Mouse (Mus musculus): ENCODE measurements around the gene Nckap5. TPM values are rescaled to one million over a fixed set of nuclear protein-coding genes. Genes with fewer than 3 reads are reported as not detected.

The Nckap5 gene
- total RNA-seq, 2 experiments from 2014 or later = 70.3 to 75.1 TPM

GRCm38 (mm10) chr1:126639463-126639862 is 191.1 kb downstream of the Nckap5 start:
- no peak for DNase-seq (ENCODE audit: low spot score in 2 of 2)

- no peak for DNase-seq (ENCODE audit: low spot score in 2 of 2)
Observed at GRCm38 (mm10) chr1:126637515-126637914, 193.1 kb downstream of the Nckap5 start.

- no peak for DNase-seq (ENCODE audit: low spot score in 2 of 2)
Observed at GRCm38 (mm10) chr1:126626206-126626605, 204.4 kb downstream of the Nckap5 start.

DNA sequence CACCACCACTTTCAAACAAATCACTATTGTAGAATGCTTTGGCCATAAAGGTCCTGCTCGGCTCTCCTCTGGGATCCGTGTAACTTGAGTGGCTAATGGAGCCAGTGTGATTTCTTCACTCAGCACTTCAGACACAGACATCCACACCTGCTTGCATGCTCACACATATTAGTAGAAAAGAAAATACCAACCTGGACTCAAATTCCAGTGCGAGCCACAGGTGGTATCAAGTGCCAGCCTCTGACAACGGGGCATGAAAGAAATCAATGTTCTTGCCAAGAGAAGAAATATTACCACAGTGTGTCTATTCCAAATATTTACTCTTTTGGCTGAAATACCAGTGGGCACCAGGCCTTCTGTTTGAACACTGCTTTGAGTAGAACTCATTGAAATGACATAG is 208.6 kb downstream of the Nckap5 start:
- no peak for DNase-seq (ENCODE audit: low spot score in 2 of 2)

- no peak for DNase-seq (ENCODE audit: low spot score in 2 of 2)
Observed at GRCm38 (mm10) chr1:126617464-126618041, 213.0 kb downstream of the Nckap5 start.

DNA sequence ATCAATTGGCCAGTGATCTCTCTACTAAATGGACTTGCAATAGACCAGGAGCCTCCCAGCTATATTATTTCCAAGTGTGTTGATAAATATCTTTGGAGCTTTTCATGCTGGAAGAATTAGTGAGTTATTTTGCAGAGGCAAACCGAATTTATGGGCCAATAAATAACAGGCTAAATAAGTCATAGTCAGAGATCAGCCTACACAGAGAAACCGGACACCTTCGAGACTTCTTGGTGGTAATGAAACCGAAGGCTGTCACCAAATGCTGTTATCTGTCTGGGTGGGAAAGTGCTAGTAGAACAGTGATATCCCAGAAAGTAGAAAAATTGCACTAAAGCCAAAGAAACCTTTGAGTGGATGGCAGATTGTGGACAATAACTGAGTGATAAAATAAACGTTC is 213.6 kb downstream of the Nckap5 start:
- DNase-seq (ENCODE audit: low spot score in 2 of 2) = no peak

- no peak for DNase-seq (ENCODE audit: low spot score in 2 of 2)
Observed at GRCm38 (mm10) chr1:126612916-126613315, 217.7 kb downstream of the Nckap5 start.

DNA sequence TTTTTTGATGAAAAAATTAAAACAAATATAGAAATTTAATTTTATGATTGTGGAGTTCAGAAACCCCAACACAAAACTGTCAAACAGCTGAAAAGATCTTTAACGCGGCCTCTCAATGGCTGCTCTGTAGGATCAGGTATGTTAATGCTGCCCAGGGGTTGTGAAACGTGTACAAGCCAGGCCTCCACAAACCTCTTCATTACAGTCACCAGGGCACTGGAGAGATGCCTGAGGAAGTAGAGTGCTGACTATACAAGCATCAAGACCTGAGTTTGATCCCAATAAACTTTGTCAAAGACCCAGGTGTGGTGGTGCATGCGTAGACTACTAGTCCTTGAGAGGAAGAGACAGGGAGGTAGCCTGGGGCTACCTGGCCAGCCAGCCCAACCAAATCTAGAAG is 222.0 kb downstream of the Nckap5 start:
- no peak for DNase-seq (ENCODE audit: low spot score in 2 of 2)

GRCm38 (mm10) chr1:126606189-126607080 is 224.2 kb downstream of the Nckap5 start:
- no peak for DNase-seq (ENCODE audit: low spot score in 2 of 2)

- DNase-seq (ENCODE audit: low spot score in 2 of 2) = no peak
Observed at GRCm38 (mm10) chr1:126604551-126604950, 226.0 kb downstream of the Nckap5 start.

DNA sequence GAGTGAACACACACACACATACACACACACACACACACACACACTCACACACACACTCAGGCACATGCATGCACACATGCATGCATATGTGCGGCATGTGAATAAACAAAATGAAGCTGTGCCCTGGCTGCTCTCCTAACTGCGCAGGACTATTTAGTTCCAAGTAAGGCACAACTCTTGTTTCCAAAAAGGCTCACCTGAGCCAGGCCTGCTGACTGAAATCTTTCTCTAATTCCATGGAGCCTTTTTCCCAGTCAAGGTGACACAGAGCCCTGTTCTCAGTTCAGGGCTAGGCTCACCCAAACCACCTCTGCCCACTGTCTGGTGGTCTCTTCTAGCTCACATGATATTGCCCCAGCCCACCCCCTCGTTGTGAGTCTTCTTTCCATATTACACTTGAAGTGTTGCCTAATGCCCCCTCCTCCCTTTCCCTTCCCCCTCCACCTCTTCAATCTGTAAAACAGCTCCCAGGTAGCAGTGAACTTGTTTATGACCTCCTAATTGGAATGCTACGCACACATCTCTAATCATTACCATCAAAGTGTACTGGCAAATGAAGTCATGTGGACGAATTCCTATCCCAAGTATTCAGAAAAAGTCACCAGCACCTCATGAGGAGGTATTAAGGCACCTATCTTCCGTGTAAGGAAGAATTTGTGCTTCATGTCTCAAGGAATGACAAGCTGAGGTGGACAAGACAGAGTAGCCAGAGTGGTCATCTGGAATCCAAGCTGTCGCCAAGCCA is 226.7 kb downstream of the Nckap5 start:
- no peak for DNase-seq (ENCODE audit: low spot score in 2 of 2)

- DNase-seq (ENCODE audit: low spot score in 2 of 2) = no peak
Observed at GRCm38 (mm10) chr1:126600596-126600995, 230.0 kb downstream of the Nckap5 start.

GRCm38 (mm10) chr1:126597376-126597775 is 233.2 kb downstream of the Nckap5 start:
- no peak for DNase-seq (ENCODE audit: low spot score in 2 of 2)

GRCm38 (mm10) chr1:126594796-126595195 is 235.8 kb downstream of the Nckap5 start:
- no peak for DNase-seq (ENCODE audit: low spot score in 2 of 2)

DNA sequence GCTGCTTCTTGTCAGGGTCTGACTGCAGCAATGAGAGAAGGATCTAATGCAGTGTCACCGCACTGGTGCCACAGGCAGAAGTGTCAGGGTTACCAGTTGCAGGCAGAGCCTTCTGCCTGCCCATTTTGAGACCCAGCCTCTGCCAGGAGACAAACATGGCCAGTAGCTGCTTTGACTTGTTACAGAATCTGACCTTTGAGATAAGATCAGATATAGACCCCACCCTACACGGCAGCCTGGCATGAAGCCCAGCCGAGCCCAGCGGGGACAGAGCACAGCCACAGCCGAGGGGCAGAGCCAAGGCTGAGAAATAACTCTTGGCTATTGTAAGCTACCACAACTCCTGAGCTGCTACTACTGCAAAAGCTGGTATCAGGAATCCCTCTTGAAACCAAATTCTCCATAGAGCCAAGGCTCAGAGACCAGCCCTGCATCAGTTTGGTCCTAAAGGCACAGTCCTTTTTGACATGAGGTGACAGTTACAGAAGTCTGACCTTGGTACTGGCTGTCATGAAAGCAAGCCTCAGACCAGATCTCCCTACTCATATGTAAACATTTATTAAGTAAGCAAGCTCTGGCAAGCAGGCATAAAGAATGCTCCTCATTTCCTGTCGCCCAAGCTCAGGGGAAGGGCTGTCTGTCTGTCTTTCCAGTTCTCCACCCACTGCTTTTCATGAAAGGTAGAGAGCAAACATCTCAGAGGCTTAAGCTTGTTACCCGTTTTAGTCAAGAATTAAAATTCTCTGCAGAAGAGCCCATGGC is 237.4 kb downstream of the Nckap5 start:
- peak in 1 of 2 experiments; percentile 32 for DNase-seq (ENCODE audit: low spot score in 2 of 2)

DNA sequence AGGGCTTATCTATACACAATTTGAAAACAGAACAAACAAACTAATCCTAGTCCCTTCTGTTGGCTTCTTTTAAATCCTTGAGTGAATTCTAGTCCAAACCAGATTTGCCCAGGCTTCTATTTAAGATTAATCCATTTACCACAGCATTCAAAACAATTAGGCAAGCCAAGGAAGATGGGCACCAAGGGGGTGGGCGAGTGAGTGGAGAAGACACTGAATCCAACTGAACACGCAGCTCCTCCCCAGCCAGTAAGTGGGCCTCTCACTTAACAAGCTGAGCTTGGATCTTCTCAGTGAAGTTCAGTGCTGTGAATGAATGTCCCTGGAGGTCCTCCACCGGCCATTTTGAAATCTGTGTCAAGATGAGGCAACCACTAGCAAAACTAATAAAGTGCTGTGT is 239.7 kb downstream of the Nckap5 start:
- no peak for DNase-seq (ENCODE audit: low spot score in 2 of 2)

- no peak for DNase-seq (ENCODE audit: low spot score in 2 of 2)
Observed at GRCm38 (mm10) chr1:126578163-126578562, 252.4 kb downstream of the Nckap5 start.

DNA sequence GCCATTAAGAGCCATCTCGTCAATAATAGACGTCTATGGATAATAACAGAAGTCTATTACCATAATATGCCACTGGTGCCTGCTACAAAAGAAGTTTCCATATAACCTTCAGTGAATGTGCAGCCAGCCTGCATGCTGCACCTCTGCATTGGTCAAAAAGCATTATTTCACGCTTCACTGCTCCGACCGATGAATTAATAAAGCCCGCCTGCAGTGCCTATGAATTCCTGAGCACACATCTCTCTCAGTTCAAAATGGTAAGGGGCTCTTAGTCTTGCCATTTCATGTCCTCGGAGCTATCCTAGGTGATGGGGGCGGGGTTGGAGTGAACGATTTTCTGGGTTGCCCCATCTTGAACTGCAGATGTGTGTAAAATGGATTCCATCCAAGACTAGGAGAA is 256.3 kb downstream of the Nckap5 start:
- DNase-seq (ENCODE audit: low spot score in 2 of 2) = no peak

- no peak for DNase-seq (ENCODE audit: low spot score in 2 of 2)
Observed at GRCm38 (mm10) chr1:126573714-126574113, 256.9 kb downstream of the Nckap5 start.

GRCm38 (mm10) chr1:126573097-126573496 is 257.5 kb downstream of the Nckap5 start:
- no peak for DNase-seq (ENCODE audit: low spot score in 2 of 2)

- no peak for DNase-seq (ENCODE audit: low spot score in 2 of 2)
Observed at GRCm38 (mm10) chr1:126569611-126570238, 260.9 kb downstream of the Nckap5 start.

Data from adrenal gland, postnatal 4 days (tissue).